Mouse (Mus musculus): ENCODE measurements around the gene Stxbp6.

Gene Stxbp6

DNA sequence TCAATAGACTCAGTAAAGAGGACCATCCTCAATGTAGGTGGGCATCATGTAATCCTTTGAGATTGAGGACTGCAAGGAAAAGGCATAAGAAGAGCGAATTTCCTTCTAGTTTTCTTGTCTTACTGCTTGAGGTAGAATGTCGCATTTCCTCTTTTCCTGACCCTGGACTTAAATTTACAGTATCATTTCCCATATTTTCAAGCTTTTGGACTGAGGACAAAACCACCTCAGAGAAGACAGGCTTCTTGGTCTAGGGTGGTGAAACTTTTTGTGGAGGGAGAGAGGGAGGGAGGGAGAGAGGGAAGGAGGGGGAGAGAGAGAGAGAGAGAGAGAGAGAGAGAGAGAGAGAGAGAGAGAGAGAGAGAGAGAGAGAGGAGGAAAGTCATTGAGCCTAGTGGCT lies 155.6 kb downstream of the Stxbp6 start:
- no peak for DNase-seq (ENCODE audit: low spot score in 2 of 2)

DNA sequence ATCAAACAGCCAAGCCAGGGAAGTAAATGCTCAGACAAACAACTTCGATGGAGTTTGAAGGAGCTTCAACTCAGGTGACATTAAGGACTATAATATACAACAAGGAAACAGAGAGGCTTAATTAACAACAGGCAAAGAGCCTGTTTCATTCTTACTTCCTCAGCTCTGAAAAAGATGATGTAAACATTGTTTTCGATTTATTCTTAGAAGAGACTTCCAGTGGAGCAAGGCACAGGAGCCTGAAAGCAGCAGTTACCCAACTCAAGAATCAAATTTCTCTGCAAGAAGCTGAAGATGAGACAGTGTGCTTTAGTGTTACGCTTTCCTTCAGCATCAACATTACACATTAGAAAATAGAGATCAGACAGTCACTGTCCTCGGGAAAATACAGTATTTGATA lies 160.7 kb downstream of the Stxbp6 start:
- no peak for DNase-seq (ENCODE audit: low spot score in 2 of 2)

DNA sequence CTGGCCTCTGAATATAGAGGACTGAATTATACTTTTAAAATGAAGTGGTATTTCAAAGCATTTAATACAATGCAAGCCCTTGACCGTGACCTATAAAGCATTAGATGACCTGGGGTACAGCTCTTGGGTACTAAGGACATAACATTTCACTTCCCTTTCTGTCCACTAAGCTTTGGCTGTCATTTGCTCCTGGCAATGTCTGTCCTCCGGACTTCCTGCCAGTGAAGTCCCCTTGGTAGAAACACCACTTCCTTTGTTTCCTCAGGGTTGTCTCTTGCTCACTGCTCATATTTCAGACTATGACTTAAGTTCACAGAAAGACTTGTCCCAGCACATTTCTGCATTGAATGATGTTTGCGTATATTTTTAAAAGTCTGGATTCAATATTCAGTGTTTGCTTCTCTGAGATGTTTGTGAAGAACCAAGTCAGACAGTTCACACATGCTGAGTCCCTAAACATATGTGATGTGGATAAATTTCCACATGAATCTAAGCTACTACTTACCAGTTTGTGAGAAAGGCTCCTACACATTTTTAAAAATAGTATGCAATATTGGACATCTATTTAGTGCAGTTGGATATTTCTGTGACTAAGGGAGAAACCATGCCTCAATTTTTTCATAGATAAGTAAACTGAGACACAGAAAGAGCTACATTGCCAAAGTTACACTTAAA lies 166.3 kb downstream of the Stxbp6 start:
- DNase-seq (ENCODE audit: low spot score in 2 of 2), result no peak

DNA sequence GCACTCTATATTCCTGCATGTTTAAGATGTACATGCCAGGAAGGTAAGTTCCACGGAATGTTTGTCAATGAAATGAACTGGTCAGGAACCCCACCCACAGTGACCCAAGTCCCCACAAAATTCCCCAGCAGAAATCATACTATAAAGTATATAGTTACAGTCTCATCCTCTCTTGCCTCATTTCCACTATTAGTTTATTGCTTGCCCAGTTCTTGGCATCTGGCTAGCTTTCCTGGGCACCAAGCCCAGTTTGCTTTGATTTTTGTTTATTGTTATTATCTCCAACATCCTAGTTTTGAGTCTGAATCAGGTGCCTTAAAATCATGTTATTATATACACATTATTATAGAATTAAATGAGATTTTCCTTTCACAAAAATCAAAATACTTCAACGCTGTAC lies 168.5 kb downstream of the Stxbp6 start:
- no peak for DNase-seq (ENCODE audit: low spot score in 2 of 2)

DNA sequence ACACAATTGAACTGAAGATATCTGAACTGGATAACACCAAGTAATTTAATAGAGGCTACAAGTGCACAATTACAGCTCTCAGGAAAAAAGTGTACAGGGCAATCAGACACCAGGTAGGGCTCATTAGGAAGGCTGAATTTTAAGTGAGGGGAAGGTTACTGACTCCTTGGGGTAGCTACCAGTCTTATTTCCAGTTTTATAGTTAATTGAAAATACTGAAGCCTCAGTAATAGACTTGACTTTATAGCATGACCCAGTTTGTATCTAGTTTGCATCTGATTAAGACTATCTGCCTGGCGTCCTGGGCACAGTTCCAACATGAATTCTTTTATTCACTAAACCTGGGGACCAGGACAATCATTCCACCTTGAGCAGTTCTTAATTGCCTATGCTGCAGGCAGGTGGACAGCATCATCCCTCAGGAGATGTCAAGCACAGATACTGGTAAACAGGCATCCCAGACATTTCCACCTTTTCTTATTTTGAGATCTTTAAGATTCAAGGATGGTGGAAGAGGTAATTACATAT lies 171.2 kb downstream of the Stxbp6 start:
- DNase-seq (ENCODE audit: low spot score in 2 of 2), result no peak

DNA sequence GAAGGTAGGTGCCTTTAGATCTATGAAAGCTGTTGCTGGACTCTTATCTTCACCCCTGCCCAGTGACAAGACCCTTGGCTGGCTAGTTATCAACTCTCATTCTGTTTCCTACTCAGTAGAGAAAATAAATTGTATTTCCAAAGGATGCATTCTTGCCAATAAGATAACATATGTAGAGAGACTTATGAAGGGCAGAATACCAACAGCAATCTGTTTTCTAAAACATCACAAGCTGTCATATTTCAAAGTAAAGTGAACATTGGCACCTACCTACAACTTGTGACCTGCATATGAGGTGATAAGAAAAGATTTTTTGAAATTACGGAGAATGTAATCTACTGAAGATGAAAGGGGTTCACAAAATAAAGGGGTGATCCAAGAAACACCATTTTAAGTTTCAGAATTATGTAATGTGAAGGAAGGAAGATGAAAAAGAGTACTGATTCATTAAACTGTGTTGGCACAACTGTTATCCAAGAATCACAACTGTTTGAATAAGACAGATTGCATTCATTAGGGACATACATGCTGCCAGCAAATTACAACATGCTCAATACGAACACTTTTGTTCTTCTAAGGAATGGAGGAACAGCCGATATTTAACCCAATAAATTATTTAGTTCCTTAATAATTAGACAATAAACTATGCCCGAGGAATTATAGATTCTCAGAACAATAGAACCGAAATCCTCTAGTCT lies 175.2 kb downstream of the Stxbp6 start:
- DNase-seq (ENCODE audit: low spot score in 2 of 2), result no peak

DNA sequence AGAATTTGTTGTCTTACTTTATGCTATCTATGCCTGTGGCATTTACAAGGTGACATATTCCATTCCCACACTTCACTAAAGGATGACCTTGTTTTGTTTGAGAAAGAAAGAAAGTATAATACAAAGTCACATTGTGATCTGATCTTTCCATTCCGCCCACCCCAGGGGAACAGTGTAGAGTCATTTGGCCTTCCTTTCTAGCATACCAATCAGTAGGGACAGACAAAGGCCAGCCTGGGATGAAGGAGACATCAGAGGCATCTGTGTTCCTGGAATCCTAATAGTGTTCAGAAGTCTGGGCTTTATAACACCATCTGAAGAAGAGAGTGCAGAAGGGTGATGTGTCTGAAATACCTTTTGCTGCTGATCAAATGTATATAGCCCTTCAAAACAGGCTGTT lies 178.0 kb downstream of the Stxbp6 start:
- no peak for DNase-seq (ENCODE audit: low spot score in 2 of 2)

DNA sequence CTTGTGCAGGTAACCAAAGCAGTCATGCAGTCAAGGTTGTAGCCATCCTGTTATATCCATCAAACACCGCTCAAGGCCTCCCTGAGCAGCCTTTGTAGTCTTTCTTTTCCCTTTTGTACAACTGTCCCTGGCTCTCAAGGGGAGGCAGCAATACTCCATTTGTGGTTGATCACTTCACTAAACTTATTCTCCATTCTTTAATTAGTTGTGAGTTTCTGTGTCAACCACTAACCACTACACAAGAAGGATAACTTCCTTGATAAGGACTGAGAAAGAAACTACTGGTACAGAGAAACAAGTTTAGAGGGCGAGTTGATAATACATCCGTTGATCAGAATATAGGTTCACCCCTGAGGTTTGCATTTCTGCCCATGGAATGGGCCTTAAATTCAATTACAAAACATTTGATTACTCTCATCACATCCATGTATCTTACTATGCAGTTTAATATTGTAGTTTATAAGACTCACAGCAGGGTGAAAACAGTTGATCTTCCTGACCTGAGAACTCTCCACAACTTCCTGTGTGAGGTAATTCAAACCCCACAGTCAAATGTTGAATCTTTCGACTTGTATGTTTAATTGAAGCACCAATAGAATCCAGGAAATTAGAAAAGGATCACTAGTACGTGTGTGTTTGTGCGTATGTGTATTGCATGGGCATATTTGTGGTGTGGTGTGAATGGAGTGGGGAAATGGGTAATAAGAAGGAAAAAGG lies 184.7 kb downstream of the Stxbp6 start:
- DNase-seq (ENCODE audit: low spot score in 2 of 2), result no peak

DNA sequence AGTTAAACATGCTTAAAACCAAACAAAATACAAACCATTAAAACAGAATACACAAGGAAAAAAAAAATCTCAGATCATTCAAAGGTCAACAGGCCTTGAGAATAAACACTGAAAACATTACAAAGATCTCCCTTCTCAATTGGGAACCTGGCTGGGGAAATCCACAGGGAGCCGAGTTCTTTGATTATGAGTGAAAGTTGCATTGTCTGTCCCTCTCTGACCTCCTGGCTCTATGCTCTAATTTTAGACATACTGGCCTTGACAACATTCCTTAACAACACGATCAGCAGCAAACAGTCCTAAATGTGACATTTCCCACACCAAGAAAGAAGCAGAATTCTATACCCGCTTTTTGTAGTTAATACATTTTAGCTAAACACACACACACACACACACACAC lies 187.7 kb downstream of the Stxbp6 start:
- no peak for DNase-seq (ENCODE audit: low spot score in 2 of 2)

DNA sequence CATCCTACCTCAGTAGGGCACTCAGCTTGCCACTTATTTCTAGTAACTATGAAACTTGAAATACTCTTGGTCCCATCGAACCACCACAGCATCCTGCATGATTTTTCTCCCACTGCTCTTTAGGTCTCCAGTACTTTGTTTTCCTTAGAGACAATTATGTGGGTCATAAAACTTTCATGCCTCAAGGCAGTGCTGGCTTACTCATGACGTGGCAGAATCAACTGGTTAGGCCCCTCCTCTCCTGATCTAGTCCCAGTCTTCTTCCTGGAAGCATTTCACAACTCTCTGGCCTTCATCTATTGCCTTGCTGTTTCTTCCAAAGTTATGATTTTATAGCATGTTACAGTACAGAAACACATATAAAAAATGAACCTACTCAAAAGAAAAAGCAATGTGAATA lies 201.8 kb downstream of the Stxbp6 start:
- DNase-seq (ENCODE audit: low spot score in 2 of 2), result no peak

DNA sequence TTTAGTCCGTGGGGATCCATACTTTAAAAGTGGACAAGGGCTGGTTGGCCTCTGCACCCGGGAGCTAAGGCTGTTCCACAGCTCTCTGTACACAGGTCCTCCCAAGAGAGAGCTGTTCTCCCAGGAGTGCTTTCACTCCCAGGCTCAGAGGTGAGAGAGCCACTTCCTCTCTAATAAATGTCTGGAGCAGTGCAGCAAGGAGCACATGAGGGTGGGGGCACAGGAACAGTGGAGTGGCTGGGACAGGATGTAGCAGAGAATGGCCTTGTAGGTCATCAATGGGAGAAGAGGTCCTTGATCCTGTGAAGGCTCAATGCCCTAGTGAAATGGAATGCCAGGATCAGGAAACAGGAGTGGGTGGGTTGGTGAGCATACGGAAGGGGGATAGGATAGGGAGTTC lies 209.1 kb downstream of the Stxbp6 start:
- no peak for DNase-seq (ENCODE audit: low spot score in 2 of 2)

DNA sequence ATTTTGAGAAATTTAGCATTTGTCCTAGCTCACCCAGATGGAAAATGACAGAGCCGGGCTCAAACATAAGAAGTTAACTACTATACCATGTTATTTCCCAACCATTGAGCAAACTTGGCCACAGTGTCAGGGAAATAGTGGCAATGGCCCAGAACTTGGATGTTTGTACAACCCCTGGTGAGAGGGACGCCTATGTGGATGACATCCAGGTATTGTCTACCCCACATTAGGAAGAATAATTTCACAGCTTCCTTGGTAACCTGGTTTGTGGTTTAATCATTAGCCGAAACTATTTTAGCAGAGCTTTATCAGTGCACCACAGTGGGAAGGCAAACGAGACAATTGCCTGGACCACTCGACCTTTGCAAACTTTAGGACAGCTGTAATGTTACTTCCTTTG lies 215.1 kb downstream of the Stxbp6 start:
- no peak for DNase-seq (ENCODE audit: low spot score in 2 of 2)

DNA sequence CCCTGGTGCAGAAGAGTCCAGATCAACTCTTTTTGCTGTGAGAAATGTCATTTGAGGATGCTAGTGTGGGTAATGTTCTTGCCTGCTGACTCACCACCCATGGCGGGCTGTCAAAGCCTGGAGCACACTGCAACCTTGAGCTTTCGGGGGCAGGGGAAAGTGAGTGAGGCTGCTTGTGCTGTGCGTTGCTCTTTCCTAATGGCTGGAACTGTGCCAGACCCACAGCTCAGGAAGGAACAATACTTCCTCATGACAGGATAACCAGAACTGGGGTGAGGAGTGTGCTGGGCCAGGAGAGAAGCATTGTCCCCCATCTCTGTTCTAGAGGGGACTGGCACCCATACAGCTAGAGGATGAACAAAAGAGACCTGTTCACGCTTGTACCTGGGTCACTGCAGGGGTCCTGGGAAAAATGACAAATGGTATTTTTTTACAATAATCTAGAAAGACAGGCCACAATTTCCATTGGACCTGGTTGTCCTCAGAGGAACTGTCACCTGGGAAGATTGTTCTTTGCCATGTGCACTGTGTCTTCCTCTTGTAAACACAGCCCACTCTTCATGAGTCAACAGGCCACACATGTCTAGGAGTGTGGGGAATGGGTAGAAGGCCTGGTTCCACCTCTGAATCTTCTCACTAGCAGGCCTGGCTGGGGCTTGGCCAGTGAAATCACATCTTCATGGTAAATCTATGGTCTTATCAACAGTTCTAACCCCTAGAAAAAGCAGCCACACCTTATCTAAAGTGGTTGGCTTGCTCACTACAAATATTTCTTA lies 216.2 kb downstream of the Stxbp6 start:
- peak in 1 of 2 experiments; percentile 20 for DNase-seq (ENCODE audit: low spot score in 2 of 2)

DNA sequence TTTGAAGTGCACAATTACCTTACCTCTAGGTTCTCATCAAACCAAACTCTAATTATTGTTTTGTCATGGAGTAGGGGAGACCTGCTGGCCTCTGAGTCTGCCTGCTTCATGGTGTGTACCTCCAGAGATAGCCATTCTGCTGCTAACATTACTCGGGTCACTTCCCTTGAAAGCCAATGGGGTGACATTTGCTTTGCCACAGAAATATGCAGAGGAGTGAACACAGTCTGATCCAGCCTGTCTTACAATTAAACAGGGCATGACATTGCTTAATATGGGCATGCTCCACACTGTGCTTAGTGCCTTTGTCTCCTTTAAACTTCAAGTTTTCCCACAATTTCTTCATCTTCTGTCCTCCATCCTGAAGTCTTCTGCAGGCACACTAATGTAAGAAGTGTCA lies 222.5 kb downstream of the Stxbp6 start:
- no peak for DNase-seq (ENCODE audit: low spot score in 2 of 2)

DNA sequence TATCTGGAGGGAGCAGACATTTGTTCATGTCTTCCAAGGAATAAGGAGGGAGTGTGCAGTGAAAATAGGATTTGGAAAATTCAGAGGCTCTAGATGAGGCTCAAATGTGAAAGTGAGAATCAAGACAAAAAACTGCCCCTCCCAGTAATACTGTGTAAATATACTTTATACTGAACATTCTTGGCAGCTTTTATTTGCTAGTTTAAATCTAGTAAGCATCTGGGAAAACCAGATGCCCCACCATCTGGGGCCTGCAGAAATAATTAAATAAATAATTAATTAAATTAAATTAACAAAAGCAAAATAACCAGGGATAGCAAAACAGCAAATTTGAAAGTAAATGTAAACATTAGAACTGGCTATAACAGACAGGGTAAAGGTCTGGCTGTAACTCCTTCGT lies 224.0 kb downstream of the Stxbp6 start:
- DNase-seq (ENCODE audit: low spot score in 2 of 2), result no peak

DNA sequence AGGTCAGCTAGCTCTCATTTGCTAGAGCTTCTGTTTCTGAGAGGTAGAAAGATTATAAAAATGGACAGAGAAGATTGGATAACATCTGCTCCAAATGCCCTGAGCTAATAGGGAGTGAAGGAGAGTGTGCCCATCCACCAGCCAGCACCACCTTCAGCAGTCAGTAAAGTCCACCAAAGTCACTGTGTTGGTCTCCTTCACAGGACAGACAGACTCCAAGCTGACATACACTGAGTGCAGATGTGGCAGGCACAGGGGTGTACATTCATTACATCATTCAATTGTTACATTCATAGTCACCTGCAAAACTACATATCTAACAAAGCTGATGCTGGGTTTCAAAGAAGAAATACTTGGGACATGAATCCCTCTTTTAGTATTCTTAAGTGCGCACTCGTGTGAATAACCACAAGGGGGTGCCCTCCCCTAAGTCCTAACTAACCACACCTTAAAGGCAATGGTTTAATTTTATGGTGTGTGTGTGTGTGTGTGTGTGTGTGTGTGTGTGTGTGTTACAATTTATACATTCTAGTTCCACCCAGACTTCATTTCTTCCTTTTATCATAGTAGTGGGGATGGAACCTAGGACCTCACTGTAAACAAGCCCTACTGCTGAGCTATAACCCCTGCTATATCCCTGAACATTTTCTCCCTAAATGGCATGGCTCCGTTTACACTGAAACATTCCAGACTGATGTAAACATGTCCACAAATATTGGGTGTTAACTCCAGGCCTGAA lies 225.9 kb downstream of the Stxbp6 start:
- DNase-seq (ENCODE audit: low spot score in 2 of 2), result peak in 1 of 2 experiments; percentile 20

DNA sequence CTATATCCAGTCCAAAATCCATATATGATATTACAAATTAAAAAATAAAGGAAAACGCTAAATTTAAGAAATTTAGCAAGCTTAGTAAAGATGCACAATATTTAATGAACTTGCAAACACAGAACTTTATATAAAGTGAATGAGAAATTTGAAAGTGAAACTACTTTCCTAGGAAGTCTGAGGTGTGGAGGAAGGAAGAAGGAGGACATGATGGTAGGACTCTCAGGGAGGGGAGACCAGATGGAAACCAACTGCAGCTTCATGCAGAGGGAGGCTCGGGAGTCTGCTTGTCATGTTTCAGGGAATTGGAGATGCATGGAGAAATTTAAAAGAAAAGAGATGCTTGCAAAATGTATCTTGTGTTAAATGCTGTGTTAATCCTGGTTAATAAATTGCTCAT lies 233.9 kb downstream of the Stxbp6 start:
- DNase-seq (ENCODE audit: low spot score in 2 of 2), result no peak

DNA sequence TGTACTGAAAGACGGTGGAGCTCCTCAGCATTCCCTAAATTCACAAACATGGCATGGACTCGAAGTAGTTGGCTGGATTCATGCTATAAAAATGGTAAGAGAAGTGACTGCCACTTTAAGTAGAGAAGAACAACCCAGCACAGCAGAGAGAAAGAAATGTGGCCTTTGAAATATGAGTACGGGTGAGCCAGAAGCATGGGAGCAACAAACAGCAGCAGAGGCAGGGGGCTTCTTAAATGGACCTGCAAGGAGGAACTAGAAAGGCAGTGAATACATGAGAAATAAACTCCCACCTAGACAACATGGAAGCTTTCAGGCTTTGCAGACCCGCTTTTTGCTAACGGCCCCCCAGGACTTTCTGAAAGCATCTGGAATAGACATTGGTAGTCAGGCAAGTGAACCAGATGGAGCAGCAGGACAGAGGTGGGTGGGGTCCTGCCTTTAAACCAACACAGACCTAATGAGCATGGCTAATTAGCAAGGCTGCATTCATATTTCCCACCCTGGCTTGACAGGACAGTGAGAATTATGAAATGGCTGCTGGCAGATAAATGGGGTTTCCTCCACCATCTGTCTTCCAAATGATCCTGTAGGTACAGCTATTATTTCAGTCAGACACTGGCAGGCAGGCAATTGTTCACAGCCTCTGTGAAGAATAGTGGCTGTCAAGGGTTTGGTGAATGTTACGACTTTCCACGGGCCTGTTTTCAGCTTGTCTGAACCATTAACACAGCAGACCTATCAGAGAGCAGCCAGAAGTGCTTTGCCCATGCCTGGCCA lies 234.7 kb downstream of the Stxbp6 start:
- no peak for DNase-seq (ENCODE audit: low spot score in 2 of 2)

DNA sequence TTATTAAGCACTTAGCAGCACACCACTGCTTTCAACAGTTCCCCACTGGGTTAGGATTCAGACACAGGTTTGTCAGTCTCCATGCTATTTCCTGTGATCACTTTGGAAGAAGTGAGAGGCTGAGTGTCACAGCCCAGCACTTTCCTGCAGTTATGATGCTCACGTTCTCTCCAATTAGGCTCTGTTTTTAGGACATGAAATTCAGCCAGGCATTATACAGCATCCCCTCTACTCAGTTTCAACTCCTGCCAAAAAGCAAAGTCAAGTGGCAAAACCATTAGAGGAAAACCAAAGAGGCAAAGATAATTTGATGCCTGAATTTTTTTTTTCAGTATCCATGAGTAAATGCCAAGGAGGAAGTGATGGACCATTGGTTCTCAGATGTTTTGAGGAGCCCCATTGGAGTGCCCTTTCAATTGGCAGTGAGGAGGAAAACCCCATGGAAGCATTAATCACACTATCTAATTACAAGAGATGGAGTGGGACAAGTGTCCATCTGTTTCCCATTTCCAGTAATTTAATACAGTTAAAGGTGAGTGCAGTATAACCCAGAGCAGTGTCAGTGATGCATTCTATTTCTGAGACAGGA lies 238.5 kb downstream of the Stxbp6 start:
- DNase-seq (ENCODE audit: low spot score in 2 of 2), result no peak

DNA sequence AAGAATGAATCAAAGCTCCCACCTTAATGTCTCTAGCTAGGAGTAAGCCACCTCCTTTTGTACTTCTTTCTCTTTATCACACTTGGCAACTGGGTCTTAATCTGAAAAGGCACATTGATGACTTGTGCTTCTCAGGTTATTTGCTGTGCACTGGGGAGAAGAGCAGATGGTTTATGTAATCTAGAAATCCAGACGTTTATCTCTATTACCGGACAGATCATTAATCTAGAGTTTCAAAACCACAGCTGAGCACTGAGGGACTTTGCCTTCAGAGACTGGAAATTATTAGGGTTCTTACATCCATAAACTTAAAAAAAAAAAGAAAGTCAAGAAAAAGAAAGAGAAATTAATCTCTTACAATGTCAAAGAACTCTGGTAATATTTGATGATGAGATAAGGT lies 262.6 kb downstream of the Stxbp6 start:
- DNase-seq (ENCODE audit: low spot score in 2 of 2), result no peak
